Mouse (Mus musculus) gastrocnemius, postnatal 36 days (tissue): Measurements from ENCODE around the gene Coq10b. TPM values are rescaled to one million over a fixed set of nuclear protein-coding genes. Genes with fewer than 3 reads are reported as not detected.

Source experiments
- DNase-seq, 2 experiments: peaks; one replicate each; pipeline ENCODE4 v3.0.0; 2022
- intact Hi-C: fragments of 180-260 bp; cut with DNase I; formaldehyde crosslinking; loops from one replicate; pipeline ENCODE4 v1.15.1; 2025
- total RNA-seq, 2 experiments: library from RNA; stranded (reverse); gene quantifications; 2 replicates each; pipeline ENCODE4 v1.2.3; 2021

Coq10b gene
- total RNA-seq, 2 experiments from 2014 or later: 13.9 to 30.6 TPM

- DNase-seq: no peak
- intact Hi-C loops: loop anchor here (2.0 kb wide), 1 partner anchor 41 kb away; the partner anchor contains the start of gene Mob4
Observed at GRCm38 (mm10) chr1:55089498-55090064, 37.0 kb downstream of the Coq10b start.

GRCm38 (mm10) chr1:55092056-55092455, 39.5 kb downstream of the Coq10b start:
- intact Hi-C loops: no loop called here
- no peak for DNase-seq

- no peak for DNase-seq
- intact Hi-C loops: no loop called here
Observed at GRCm38 (mm10) chr1:55092469-55092868, 39.9 kb downstream of the Coq10b start.

- DNase-seq: no peak
Observed at GRCm38 (mm10) chr1:55106919-55107585, 54.5 kb downstream of the Coq10b start.

GRCm38 (mm10) chr1:55107644-55108043, 55.1 kb downstream of the Coq10b start:
- no peak for DNase-seq
- intact Hi-C loops: no loop called here

More at GRCm38 (mm10) chr1:55106919-55107585, 54.5 kb downstream of the Coq10b start:
- intact Hi-C loops: no loop called here

- intact Hi-C loops: no loop called here
- no peak for DNase-seq
Observed at GRCm38 (mm10) chr1:55108473-55108872, 55.9 kb downstream of the Coq10b start.

GRCm38 (mm10) chr1:55109066-55109766, 56.6 kb downstream of the Coq10b start:
- DNase-seq: no peak
- intact Hi-C loops: no loop called here

Other genes with a start within 250 kb of the Coq10b start
- gene Ankrd44, start 126.4 kb upstream of the Coq10b start, total RNA-seq: 1 to 10 TPM; 5.1 to 6.2 TPM
- 10 to 100 TPM; 46.0 to 51.8 TPM for gene Sf3b1, start 25.3 kb upstream of the Coq10b start, total RNA-seq
- gene Hspe1, start 35.4 kb downstream of the Coq10b start, total RNA-seq: 10 to 100 TPM; 77.6 to 87.8 TPM
- gene Hspd1, start 35.5 kb downstream of the Coq10b start, total RNA-seq: 100 to 1,000 TPM; 158 to 177 TPM
- 10 to 100 TPM; 36.0 to 41.8 TPM for gene Mob4, start 78.5 kb downstream of the Coq10b start, total RNA-seq
- gene Rftn2, start 174.0 kb downstream of the Coq10b start, total RNA-seq: 1 to 10 TPM; 2.9 to 3.7 TPM
- 1 to 10 TPM; 2.4 to 3.1 TPM for gene Mars2, start 184.4 kb downstream of the Coq10b start, total RNA-seq